Comparison of ENCODE assay signal across 15 mouse cellular contexts in the genomic region with DNA sequence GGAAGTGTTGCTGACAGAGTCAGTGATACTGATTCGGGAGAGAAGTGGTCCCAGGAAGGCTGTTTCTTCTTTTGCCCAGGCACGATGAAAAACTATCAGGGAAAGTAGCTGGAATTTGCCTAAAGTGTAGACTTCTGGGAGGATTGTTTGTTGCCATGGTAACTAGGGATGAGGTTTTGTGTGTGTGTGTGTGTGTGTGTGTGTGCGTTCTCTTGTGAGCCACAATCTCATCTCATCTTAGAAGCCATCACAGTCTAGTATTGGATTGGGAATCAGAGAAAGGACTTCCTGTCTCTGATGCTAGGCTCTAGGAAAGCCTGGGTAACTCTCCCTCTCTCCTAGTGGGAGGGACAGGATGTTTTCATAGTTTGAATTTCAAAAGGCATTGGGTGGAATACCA.
DNase-seq lines count a peak whose midpoint lies in the region; ATAC-seq lines count a peak whose summit lies in the region.
"Had no signal": no experiment of that assay in that cellular context is flagged by ENCODE, and none has a peak within 500 bp of the region (broad histone marks: within the 10 kb centered on the region; RNA-seq: fewer than 3 reads in every experiment).

No protein-coding gene starts in this region.

- no peaks in the 10 kb centered on the region for H3K36me3 ChIP-seq in hindbrain, embryonic 11.5 days (ENCODE audit: control insufficient read depth, insufficient read depth, low read length)
- no peaks in the 10 kb centered on the region for H3K36me3 ChIP-seq in hindbrain, embryonic 14.5 days (replicated peaks; ENCODE audit: control insufficient read depth, insufficient read depth)
- no peaks in the 10 kb centered on the region for H3K36me3 ChIP-seq in midbrain, embryonic 16.5 days (ENCODE audit: control insufficient read depth, insufficient read depth, low read length)
- no peaks in the 10 kb centered on the region for H3K36me3 ChIP-seq in midbrain, embryonic 10.5 days
- H3K36me3 ChIP-seq in neural tube, embryonic 15.5 days, result no peaks in the 10 kb centered on the region
- H3K36me3 ChIP-seq: heart, embryonic 12.5 days; limb, embryonic 15.5 days had no signal

- DNase-seq in hindbrain, embryonic 11.5 days (ENCODE audit: low spot score), result peak; percentile 1
- DNase-seq in hindbrain, embryonic 14.5 days (ENCODE audit: low spot score), result no peak
- DNase-seq in midbrain, embryonic 10.5 days (ENCODE audit: low spot score), result no peak
- peak; percentile 61 for DNase-seq in brain, adult 2 months (ENCODE audit: low read depth, low spot score)
- no peak for DNase-seq in layer of hippocampus, adult 9-11 months
- DNase-seq: adrenal gland, adult 2 months; cerebellum, adult 9-11 months; kidney, adult 8-10 months; right cerebral cortex, postnatal 4 days; thymus, adult 2 months had no signal

- no peak overlapping the region for H3K9ac ChIP-seq in hindbrain, embryonic 11.5 days (ENCODE audit: low read depth, low read length)
- H3K9ac ChIP-seq in hindbrain, embryonic 14.5 days, result no peak overlapping the region
- no peak overlapping the region for H3K9ac ChIP-seq in midbrain, embryonic 16.5 days (ENCODE audit: low read depth, low read length)
- no peak overlapping the region for H3K9ac ChIP-seq in neural tube, embryonic 15.5 days (replicated peaks)
- H3K9ac ChIP-seq: heart, embryonic 12.5 days; limb, embryonic 15.5 days had no signal

- H3K27ac ChIP-seq in hindbrain, embryonic 11.5 days (ENCODE audit: low read depth, low read length), result no peak overlapping the region
- no peak overlapping the region for H3K27ac ChIP-seq in hindbrain, embryonic 14.5 days
- H3K27ac ChIP-seq in midbrain, embryonic 16.5 days (ENCODE audit: low read length), result no peak overlapping the region
- no peak overlapping the region for H3K27ac ChIP-seq in midbrain, embryonic 10.5 days (replicated peaks)
- H3K27ac ChIP-seq in neural tube, embryonic 15.5 days (replicated peaks), result peak overlapping the region; percentile 18; the same call in 1 of the 2 replicates
- H3K27ac ChIP-seq: limb, embryonic 15.5 days had no signal

- 64% methylated on average over 3 of the region's 3 CpGs for WGBS in hindbrain, embryonic 11.5 days
- WGBS in hindbrain, embryonic 14.5 days, result 56% methylated on average over 3 of the region's 3 CpGs
- 48% methylated on average over 3 of the region's 3 CpGs for WGBS in midbrain, embryonic 16.5 days
- 65% methylated on average over 3 of the region's 3 CpGs for WGBS in midbrain, embryonic 10.5 days
- 35% methylated on average over 3 of the region's 3 CpGs for WGBS in neural tube, embryonic 15.5 days

- H3K4me2 ChIP-seq in hindbrain, embryonic 11.5 days (replicated peaks; ENCODE audit: low read depth, low read length), result no peak overlapping the region
- no peak overlapping the region for H3K4me2 ChIP-seq in hindbrain, embryonic 14.5 days (replicated peaks)
- no peak overlapping the region for H3K4me2 ChIP-seq in midbrain, embryonic 16.5 days (ENCODE audit: low read length)
- no peak overlapping the region for H3K4me2 ChIP-seq in neural tube, embryonic 15.5 days
- H3K4me2 ChIP-seq: heart, embryonic 12.5 days; limb, embryonic 15.5 days had no signal

- H3K4me3 ChIP-seq in hindbrain, embryonic 11.5 days (ENCODE audit: low read depth, low read length), result no peak overlapping the region
- no peak overlapping the region for H3K4me3 ChIP-seq in hindbrain, embryonic 14.5 days (replicated peaks; ENCODE audit: low read length)
- no peak overlapping the region for H3K4me3 ChIP-seq in midbrain, embryonic 16.5 days (ENCODE audit: low read depth, low read length)
- H3K4me3 ChIP-seq in midbrain, embryonic 10.5 days, result no peak overlapping the region
- H3K4me3 ChIP-seq in neural tube, embryonic 15.5 days (replicated peaks), result no peak overlapping the region
- H3K4me3 ChIP-seq: heart, embryonic 12.5 days; limb, embryonic 15.5 days had no signal

- ATAC-seq in hindbrain, embryonic 11.5 days (ENCODE audit: low FRiP score), result no peak
- ATAC-seq in hindbrain, embryonic 14.5 days (ENCODE audit: low FRiP score), result no peak
- ATAC-seq in midbrain, embryonic 16.5 days, result peak; percentile 68
- peak; percentile 72; the same call in 1 of the 2 replicates for ATAC-seq in neural tube, embryonic 15.5 days (ENCODE audit: low FRiP score)
- ATAC-seq: Patski had no signal

- no peaks in the 10 kb centered on the region for H3K4me1 ChIP-seq in hindbrain, embryonic 11.5 days (replicated peaks; ENCODE audit: control insufficient read depth, insufficient read depth, low read length)
- no peaks in the 10 kb centered on the region for H3K4me1 ChIP-seq in hindbrain, embryonic 14.5 days (replicated peaks; ENCODE audit: control insufficient read depth, insufficient read depth, low read length)
- no peaks in the 10 kb centered on the region for H3K4me1 ChIP-seq in midbrain, embryonic 16.5 days (ENCODE audit: control insufficient read depth, insufficient read depth, low read length)
- peaks cover 4% of the 10 kb centered on the region; the same call in 1 of the 2 replicates for H3K4me1 ChIP-seq in midbrain, embryonic 10.5 days
- peaks cover 5% of the 10 kb centered on the region for H3K4me1 ChIP-seq in neural tube, embryonic 15.5 days
- H3K4me1 ChIP-seq: heart, embryonic 12.5 days; limb, embryonic 15.5 days had no signal

- H3K27me3 ChIP-seq in hindbrain, embryonic 11.5 days (ENCODE audit: control insufficient read depth, insufficient read depth, low read length), result no peaks in the 10 kb centered on the region
- no peaks in the 10 kb centered on the region for H3K27me3 ChIP-seq in hindbrain, embryonic 14.5 days (ENCODE audit: control insufficient read depth, insufficient read depth, low read length)
- H3K27me3 ChIP-seq in midbrain, embryonic 16.5 days (ENCODE audit: control insufficient read depth, insufficient read depth, low read depth, low read length), result no peaks in the 10 kb centered on the region
- no peaks in the 10 kb centered on the region for H3K27me3 ChIP-seq in midbrain, embryonic 10.5 days (ENCODE audit: low read depth, poor library complexity, severe bottlenecking)
- H3K27me3 ChIP-seq in neural tube, embryonic 15.5 days (replicated peaks), result no peaks in the 10 kb centered on the region
- H3K27me3 ChIP-seq: heart, embryonic 12.5 days; limb, embryonic 15.5 days had no signal

- H3K9me3 ChIP-seq in hindbrain, embryonic 11.5 days (ENCODE audit: control insufficient read depth, low read length), result no peaks in the 10 kb centered on the region
- H3K9me3 ChIP-seq in hindbrain, embryonic 14.5 days (ENCODE audit: control insufficient read depth, low read length), result 0 out of 2 replicates have a peak, but pooled peaks cover 8% of the 10 kb centered on the region
- no peaks in the 10 kb centered on the region for H3K9me3 ChIP-seq in midbrain, embryonic 16.5 days (replicated peaks; ENCODE audit: control insufficient read depth, low read length, poor library complexity, severe bottlenecking)
- no peaks in the 10 kb centered on the region for H3K9me3 ChIP-seq in midbrain, embryonic 10.5 days (replicated peaks)
- no peaks in the 10 kb centered on the region for H3K9me3 ChIP-seq in neural tube, embryonic 15.5 days (replicated peaks)
- H3K9me3 ChIP-seq: limb, embryonic 15.5 days had no signal

Comparison
In these comparisons a context has a peak if more than half of its experiments do, and no peak if none do; other contexts are left out.
1. DNase-seq: peak in hindbrain, embryonic 11.5 days (single experiment) and brain, adult 2 months (single experiment); none in hindbrain, embryonic 14.5 days (single experiment), midbrain, embryonic 10.5 days (single experiment) and layer of hippocampus, adult 9-11 months (single experiment).
2. ATAC-seq: peak in midbrain, embryonic 16.5 days (single experiment) and neural tube, embryonic 15.5 days (single experiment); none in hindbrain, embryonic 11.5 days (single experiment) and hindbrain, embryonic 14.5 days (single experiment).